Mouse (Mus musculus) layer of hippocampus, adult 18-20 months (tissue): ENCODE measurements around the gene Dcakd. TPM values are rescaled to one million over a fixed set of nuclear protein-coding genes. Genes with fewer than 3 reads are reported as not detected.
"Not testable (repeated sequence)": the region's sequence is repeated elsewhere in the genome, so short reads cannot be mapped to it uniquely, and the experiment has no call there.

ENCODE experiments used
- DNase-seq, 2 experiments: peaks; one replicate each; pipeline ENCODE4 v3.0.0; 2022; ENCODE audit warnings: low spot score in 2 of 2
- total RNA-seq, 2 experiments: library from RNA; stranded (reverse); gene quantifications; 2 replicates each; pipeline ENCODE4 v1.2.3; 2021

Dcakd gene
- total RNA-seq, 2 experiments from 2014 or later = 68.9 to 69.0 TPM

- no peak for DNase-seq
Measured at GRCm38 (mm10) chr11:102984086-102984485, 44.0 kb downstream of the Dcakd start.

GRCm38 (mm10) chr11:102981151-102981890, 46.8 kb downstream of the Dcakd start:
- no peak for DNase-seq

GRCm38 (mm10) chr11:102978052-102978666, 50.0 kb downstream of the Dcakd start:
- DNase-seq = no peak

GRCm38 (mm10) chr11:102975966-102976365, 52.2 kb downstream of the Dcakd start:
- DNase-seq = not testable (repeated sequence)

GRCm38 (mm10) chr11:102972326-102972725, 55.8 kb downstream of the Dcakd start:
- no peak for DNase-seq

GRCm38 (mm10) chr11:102971604-102972003, 56.5 kb downstream of the Dcakd start:
- no peak for DNase-seq

- no peak for DNase-seq
Measured at GRCm38 (mm10) chr11:102964547-102965091, 63.5 kb downstream of the Dcakd start.

GRCm38 (mm10) chr11:102963855-102964546, 64.1 kb downstream of the Dcakd start:
- DNase-seq = no peak

- no peak for DNase-seq
Measured at GRCm38 (mm10) chr11:102963246-102963854, 64.8 kb downstream of the Dcakd start.

- DNase-seq = no peak
Measured at GRCm38 (mm10) chr11:102962861-102963245, 65.3 kb downstream of the Dcakd start.

- DNase-seq = no peak
Measured at GRCm38 (mm10) chr11:102961082-102961481, 67.1 kb downstream of the Dcakd start.

GRCm38 (mm10) chr11:102958870-102959269, 69.3 kb downstream of the Dcakd start:
- no peak for DNase-seq

- no peak for DNase-seq
Measured at GRCm38 (mm10) chr11:102958431-102958830, 69.7 kb downstream of the Dcakd start.

GRCm38 (mm10) chr11:102957692-102958091, 70.4 kb downstream of the Dcakd start:
- no peak for DNase-seq

GRCm38 (mm10) chr11:102956962-102957614, 71.0 kb downstream of the Dcakd start:
- DNase-seq = no peak

- DNase-seq = no peak
Measured at GRCm38 (mm10) chr11:102952922-102953321, 75.2 kb downstream of the Dcakd start.

GRCm38 (mm10) chr11:102948043-102948961, 79.8 kb downstream of the Dcakd start:
- peak; percentile 29 to 56 for DNase-seq

GRCm38 (mm10) chr11:102946992-102947343, 81.2 kb downstream of the Dcakd start:
- no peak for DNase-seq

- peak; percentile 54 to 56 for DNase-seq
Measured at GRCm38 (mm10) chr11:102946265-102946991, 81.7 kb downstream of the Dcakd start, which contains the start of gene C1ql1. TSS of gene C1ql1 (minus strand) at chr11:102946688.
